Mouse (Mus musculus) kidney, adult 2 months (tissue): ENCODE results near the gene Gm364. TPM values are rescaled to one million over a fixed set of nuclear protein-coding genes. Genes with fewer than 3 reads are reported as not detected.

Source experiments
- DNase-seq: peaks from one replicate; pipeline ENCODE4 v3.0.0; 2021
- H3K27ac ChIP-seq: fragments of 200-500 bp; 2 replicates; pipeline ENCODE4 v1.5.1; 2012; ENCODE audit warnings: low read depth, low read length, control low read depth, inconsistent platforms; ENCODE audit not compliant: insufficient read depth
- H3K27me3 ChIP-seq: fragments of 200-500 bp; replicated peaks from 2 replicates; pipeline ENCODE4 v1.6.1; 2012; ENCODE audit warnings: mild to moderate bottlenecking, moderate library complexity, low read length, inconsistent platforms; ENCODE audit not compliant: control insufficient read depth, insufficient read depth
- H3K36me3 ChIP-seq: fragments of 200-500 bp; 2 replicates; pipeline ENCODE4 v1.6.1; 2012; ENCODE audit warnings: mild to moderate bottlenecking, moderate library complexity, low read length, inconsistent platforms; ENCODE audit not compliant: control insufficient read depth, insufficient read depth
- H3K4me1 ChIP-seq: fragments of 200-500 bp; 2 replicates; pipeline ENCODE4 v1.6.1; 2011; ENCODE audit warnings: low read length; ENCODE audit not compliant: control insufficient read depth, insufficient read depth
- H3K4me3 ChIP-seq: fragments of 200-500 bp; 2 replicates; pipeline ENCODE4 v1.5.1; 2011; ENCODE audit warnings: mild to moderate bottlenecking, low read depth, low read length, control low read depth; ENCODE audit not compliant: insufficient read depth
- CTCF ChIP-seq: fragments of 200-500 bp; conservative IDR thresholded peaks from 2 replicates; pipeline ENCODE4 v1.5.1; 2011; ENCODE audit warnings: low read depth, mild to moderate bottlenecking, control low read depth, low read length, moderate library complexity, mixed read lengths; ENCODE audit not compliant: insufficient read depth, insufficient read length
- POLR2A ChIP-seq: fragments of 200-500 bp; IDR thresholded peaks from one replicate; pipeline ENCODE4 v1.6.1; 2011; ENCODE audit warnings: low read depth, low read length, control low read depth
- WGBS: fragments of 180-500 bp; shearing (Covaris S2); methylation state at CpG from one replicate; pipeline ENCODE4 v1.1.7; 2018; 5-methylcytosine and 5-hydroxymethylcytosine counted together
- polyA plus RNA-seq: library from polyadenylated mRNA; depleted of rRNA; stranded (reverse); fragments of >200 nt; gene quantifications from 2 replicates; pipeline ENCODE4 v1.2.3, GENCODE M21; 2012; rRNA removed

Gene Gm364
- polyA plus RNA-seq, 1 experiment, result not detected

- no peaks in the 10 kb centered on the region for H3K4me1 ChIP-seq
- no peak within 1 kb of the TSS for H3K27ac ChIP-seq
- no peak for TF ChIP-seq CTCF
- TF ChIP-seq POLR2A, result no peak
- H3K27me3 ChIP-seq, result no peaks in the 10 kb centered on the region
- WGBS, result 2% methylated on average over 14 of the region's 28 CpGs
- no peak for DNase-seq
- no peaks in the 10 kb centered on the region for H3K36me3 ChIP-seq
- no peak within 1 kb of the TSS for H3K4me3 ChIP-seq
Measured at GRCm38 (mm10) chrX:57503634-57504033, 94.7 kb downstream of the Gm364 start, which contains the start of gene Gpr101. TSS of gene Gpr101 (minus strand) at chrX:57503757.

GRCm38 (mm10) chrX:57506247-57506646, 97.3 kb downstream of the Gm364 start:
- H3K4me3 ChIP-seq, result no peak overlapping the region
- TF ChIP-seq POLR2A (no peak), CTCF (no peak)
- H3K36me3 ChIP-seq, result no peaks in the 10 kb centered on the region
- no peak overlapping the region for H3K27ac ChIP-seq
- WGBS, result 42% methylated on average over 1 of the region's 1 CpGs
- H3K27me3 ChIP-seq, result no peaks in the 10 kb centered on the region
- H3K4me1 ChIP-seq, result no peaks in the 10 kb centered on the region
- no peak for DNase-seq

GRCm38 (mm10) chrX:57521117-57522095, 112.5 kb downstream of the Gm364 start:
- no peak for DNase-seq
- H3K4me1 ChIP-seq, result no peaks in the 10 kb centered on the region
- H3K27ac ChIP-seq, result no peak overlapping the region
- TF ChIP-seq POLR2A (no peak), CTCF (no peak)
- no peaks in the 10 kb centered on the region for H3K36me3 ChIP-seq
- no peak overlapping the region for H3K4me3 ChIP-seq
- H3K27me3 ChIP-seq, result no peaks in the 10 kb centered on the region
- WGBS, result 20% methylated on average over 28 of the region's 28 CpGs

Other genes with a start within 250 kb of the Gm364 start
- 0.12 and 0.28 TPM in 2 replicates for gene Cd40lg, start 197.0 kb upstream of the Gm364 start, polyA plus RNA-seq
- 9.4 and 11.2 TPM in 2 replicates for gene Arhgef6, start 70.4 kb upstream of the Gm364 start, polyA plus RNA-seq
- gene Rbmx, start 16.1 kb upstream of the Gm364 start, polyA plus RNA-seq, result 16.4 and 19.2 TPM in 2 replicates
- gene Gpr101, start 94.6 kb downstream of the Gm364 start, polyA plus RNA-seq, result not detected in 2 replicates